Mouse (Mus musculus) erythroblast, embryonic 14.5 days (primary cell): ENCODE data around the gene Polg2. TPM values are rescaled to one million over a fixed set of nuclear protein-coding genes. Genes with fewer than 3 reads are reported as not detected.

ENCODE experiments used
- H3K27me3 ChIP-seq: 2 replicates; pipeline ENCODE4 v1.6.1; 2012; ENCODE audit warnings: inconsistent platforms; ENCODE audit not compliant: control insufficient read depth
- H3K36me3 ChIP-seq: 2 replicates; pipeline ENCODE4 v1.6.1; 2012; ENCODE audit warnings: mild to moderate bottlenecking, inconsistent platforms; ENCODE audit not compliant: control insufficient read depth
- H3K4me1 ChIP-seq: 2 replicates; pipeline ENCODE4 v1.6.1; 2012; ENCODE audit warnings: inconsistent platforms; ENCODE audit not compliant: control insufficient read depth
- H3K4me3 ChIP-seq: replicated peaks from 2 replicates; pipeline ENCODE3; 2012; ENCODE audit warnings: moderate library complexity, mild to moderate bottlenecking, inconsistent platforms
- H3K9me3 ChIP-seq: 2 replicates; pipeline ENCODE4 v1.6.1; 2012; ENCODE audit warnings: low read length, inconsistent platforms, mixed read lengths; ENCODE audit not compliant: control insufficient read depth
- GATA1 ChIP-seq: IDR thresholded peaks from 2 replicates; pipeline ENCODE4 v1.6.1; 2012; ENCODE audit warnings: low read length, inconsistent platforms, mixed read lengths
- TAL1 ChIP-seq: IDR thresholded peaks from 3 replicates; pipeline ENCODE4 v1.6.1; 2012; ENCODE audit warnings: low read length, inconsistent platforms, mixed read lengths
- polyA plus RNA-seq: library from polyadenylated mRNA; stranded (reverse); fragments of >175 nt; gene quantifications from 2 replicates; pipeline ENCODE4 v1.2.3, GENCODE M21; 2012

The Polg2 gene
- polyA plus RNA-seq, 1 experiment = 0.12 TPM

GRCm38 (mm10) chr11:106802069-106802627, 22.8 kb upstream of the Polg2 start:
- Histone ChIP-seq H3K4me3 (no peak overlapping the region), H3K36me3 (peaks cover 86% of the 10 kb centered on the region), H3K27me3 (no peaks in the 10 kb centered on the region), H3K4me1 (no peaks in the 10 kb centered on the region), H3K9me3 (peaks cover 5% of the 10 kb centered on the region)
- no peak for TF ChIP-seq GATA1
- no peak for TF ChIP-seq TAL1

GRCm38 (mm10) chr11:106795679-106796078, 16.3 kb upstream of the Polg2 start:
- TF ChIP-seq TAL1 (no peak), GATA1 (no peak)
- Histone ChIP-seq H3K9me3 (peaks cover 5% of the 10 kb centered on the region), H3K36me3 (peaks cover 95% of the 10 kb centered on the region), H3K27me3 (no peaks in the 10 kb centered on the region), H3K4me1 (peaks cover 14% of the 10 kb centered on the region), H3K4me3 (no peak overlapping the region)

- H3K4me3 ChIP-seq = no peak overlapping the region
- peaks cover 5% of the 10 kb centered on the region for H3K9me3 ChIP-seq
- H3K36me3 ChIP-seq = peaks cover 79% of the 10 kb centered on the region
- TF ChIP-seq TAL1 = no peak
- no peak for TF ChIP-seq GATA1
- H3K27me3 ChIP-seq = no peaks in the 10 kb centered on the region
- H3K4me1 ChIP-seq = peaks cover 24% of the 10 kb centered on the region
These were observed 14.5 kb upstream of the Polg2 start for GRCm38 (mm10) chr11:106793846-106794245.

GRCm38 (mm10) chr11:106789649-106790048, 10.3 kb upstream of the Polg2 start:
- TF ChIP-seq GATA1 (no peak), TAL1 (no peak)
- Histone ChIP-seq H3K4me3 (peak overlapping the region; percentile 94), H3K9me3 (no peaks in the 10 kb centered on the region), H3K27me3 (no peaks in the 10 kb centered on the region), H3K36me3 (peaks cover 67% of the 10 kb centered on the region), H3K4me1 (peaks cover 35% of the 10 kb centered on the region)

- H3K4me1 ChIP-seq = peaks cover 35% of the 10 kb centered on the region
- no peak for TF ChIP-seq GATA1
- no peak for TF ChIP-seq TAL1
- no peaks in the 10 kb centered on the region for H3K27me3 ChIP-seq
- H3K36me3 ChIP-seq = peaks cover 67% of the 10 kb centered on the region
- H3K4me3 ChIP-seq = peak within 1 kb of the TSS; percentile 94
- no peaks in the 10 kb centered on the region for H3K9me3 ChIP-seq
These were observed 9.6 kb upstream of the Polg2 start, which contains the start of the genes Ddx5 and Cep95 for GRCm38 (mm10) chr11:106788775-106789459. Ddx5 (minus strand) TSS chr11:106789185. Cep95 (plus strand) TSS chr11:106789252.

- H3K4me1 ChIP-seq = peaks cover 38% of the 10 kb centered on the region
- no peaks in the 10 kb centered on the region for H3K9me3 ChIP-seq
- peak overlapping the region; percentile 94 for H3K4me3 ChIP-seq
- no peaks in the 10 kb centered on the region for H3K27me3 ChIP-seq
- TF ChIP-seq GATA1 (no peak), TAL1 (no peak)
- peaks cover 67% of the 10 kb centered on the region for H3K36me3 ChIP-seq
These were observed 8.9 kb upstream of the Polg2 start for GRCm38 (mm10) chr11:106788026-106788774.

- H3K4me1 ChIP-seq = peaks cover 44% of the 10 kb centered on the region
- no peaks in the 10 kb centered on the region for H3K27me3 ChIP-seq
- no peaks in the 10 kb centered on the region for H3K9me3 ChIP-seq
- no peak for TF ChIP-seq GATA1
- peaks cover 67% of the 10 kb centered on the region for H3K36me3 ChIP-seq
- peak overlapping the region; percentile 94 for H3K4me3 ChIP-seq
These were observed 8.0 kb upstream of the Polg2 start for GRCm38 (mm10) chr11:106787131-106788025.

GRCm38 (mm10) chr11:106785043-106785442, 5.7 kb upstream of the Polg2 start:
- Histone ChIP-seq H3K36me3 (peaks cover 74% of the 10 kb centered on the region), H3K4me1 (peaks cover 38% of the 10 kb centered on the region), H3K4me3 (no peak overlapping the region), H3K9me3 (no peaks in the 10 kb centered on the region), H3K27me3 (no peaks in the 10 kb centered on the region)
- TF ChIP-seq GATA1 (no peak), TAL1 (no peak)
